Mouse (Mus musculus) kidney, adult 2 months (tissue): Measurements from ENCODE around the gene Rbms1.

Experiments
- CTCF ChIP-seq: fragments of 200-500 bp; conservative IDR thresholded peaks from 2 replicates; pipeline ENCODE4 v1.5.1; 2011; ENCODE audit warnings: low read depth, mild to moderate bottlenecking, control low read depth, low read length, moderate library complexity, mixed read lengths; ENCODE audit not compliant: insufficient read depth, insufficient read length
- POLR2A ChIP-seq: fragments of 200-500 bp; IDR thresholded peaks from one replicate; pipeline ENCODE4 v1.6.1; 2011; ENCODE audit warnings: low read depth, low read length, control low read depth

- TF ChIP-seq POLR2A (no peak), CTCF (no peak)
These were observed 39.0 kb downstream of the Rbms1 start for GRCm38 (mm10) chr2:60923756-60924544.
